Mouse (Mus musculus) kidney, embryonic 14.5 days (tissue): ENCODE measurements around the gene Syt14. TPM values are rescaled to one million over a fixed set of nuclear protein-coding genes. Genes with fewer than 3 reads are reported as not detected.

Experiments used
- polyA plus RNA-seq: library from polyadenylated mRNA; unstranded; fragments of >200 nt; fragmentation: Nextera tagmentation; extraction: Ambion mirVana; gene quantifications from 2 replicates; pipeline ENCODE4 v1.2.1, GENCODE M21; 2014

The Syt14 gene
- polyA plus RNA-seq, 1 experiment from 2014 or later: 3.2 TPM

Other genes with a start within 250 kb of the Syt14 start
- gene Sertad4, start 180.0 kb downstream of the Syt14 start, polyA plus RNA-seq: 15.7 and 23.9 TPM in 2 replicates
- gene Diexf, start 94.5 kb upstream of the Syt14 start, polyA plus RNA-seq: 9.0 and 11.0 TPM in 2 replicates
- gene Irf6, start 117.3 kb upstream of the Syt14 start, polyA plus RNA-seq: 7.4 and 16.1 TPM in 2 replicates
- gene A130010J15Rik, start 132.3 kb upstream of the Syt14 start, polyA plus RNA-seq: 13.1 and 16.0 TPM in 2 replicates
- 0.50 and 1.6 TPM in 2 replicates for gene Traf3ip3, start 165.9 kb upstream of the Syt14 start, polyA plus RNA-seq
- gene Lamb3, start 171.9 kb upstream of the Syt14 start, polyA plus RNA-seq: 0.29 and 0.49 TPM in 2 replicates
- gene Hsd11b1, start 228.3 kb upstream of the Syt14 start, polyA plus RNA-seq: 0.46 and 1.6 TPM in 2 replicates
- 17.9 and 26.5 TPM in 2 replicates for gene G0s2, start 237.4 kb upstream of the Syt14 start, polyA plus RNA-seq